In genomic region chr5:128365261-128365985, GRCm38 (mm10) we compare ENCODE assay signal across 28 mouse cellular contexts.
DNase-seq lines count a peak whose midpoint lies in the region; ATAC-seq lines count a peak whose summit lies in the region.
"Had no signal": no experiment of that assay in that cellular context is flagged by ENCODE, and none has a peak within 500 bp of the region (broad histone marks: within the 10 kb centered on the region; RNA-seq: fewer than 3 reads in every experiment).

No protein-coding gene starts in this region.

- no peaks in the 10 kb centered on the region for H3K4me1 ChIP-seq in hindbrain, embryonic 13.5 days (replicated peaks)
- H3K4me1 ChIP-seq: heart, embryonic 10.5 days; heart, embryonic 15.5 days; intestine, embryonic 15.5 days; lung, embryonic 15.5 days had no signal

- peak; percentile 57 to 77 for DNase-seq in frontal cortex, adult 2 months (ENCODE audit: extremely low spot score in 1 of 2, low spot score in 1 of 2)
- DNase-seq in frontal cortex, postnatal 25 days (ENCODE audit: low spot score in 2 of 2) = no peak
- peak; percentile 57 for DNase-seq in right cerebral cortex, adult 18-20 months
- no peak for DNase-seq in right cerebral cortex, postnatal 4 days
- DNase-seq in left cerebral cortex, postnatal 25 days (ENCODE audit: low spot score in 2 of 2) = peak; percentile 32 to 85
- peak; percentile 74 for DNase-seq in telencephalon, adult 2 months (ENCODE audit: low read depth, low spot score)
- DNase-seq in adrenal gland, postnatal 25 days = no peak
- DNase-seq: adrenal gland, adult 8-10 months; cerebellum, adult 11 months; cerebellum, adult 9-10 months; gastrocnemius, postnatal 10 days; kidney, adult 2 months; thymus, postnatal 14 days had no signal

- ATAC-seq in hindbrain, embryonic 13.5 days (ENCODE audit: low FRiP score) = no peak
- ATAC-seq: forebrain, embryonic 16.5 days; hindbrain, postnatal 0 days; intestine, embryonic 15.5 days; midbrain, embryonic 16.5 days had no signal

- no peak overlapping the region for H3K27ac ChIP-seq in hindbrain, embryonic 13.5 days
- H3K27ac ChIP-seq: heart, embryonic 10.5 days; heart, embryonic 15.5 days; hindbrain, postnatal 0 days; intestine, embryonic 15.5 days; kidney, postnatal 0 days; limb, embryonic 13.5 days; lung, embryonic 15.5 days; midbrain, embryonic 10.5 days; neural tube, embryonic 12.5 days had no signal

- H3K9me3 ChIP-seq in hindbrain, embryonic 13.5 days = no peaks in the 10 kb centered on the region
- H3K9me3 ChIP-seq: heart, embryonic 10.5 days; heart, embryonic 15.5 days; intestine, embryonic 15.5 days; limb, embryonic 13.5 days; lung, embryonic 15.5 days; midbrain, embryonic 10.5 days; neural tube, embryonic 12.5 days had no signal

- 87% methylated on average over 2 of the region's 3 CpGs for WGBS in hindbrain, embryonic 13.5 days

- no peak overlapping the region for H3K4me3 ChIP-seq in hindbrain, embryonic 13.5 days
- H3K4me3 ChIP-seq: erythroblast, embryonic 14.5 days; heart, embryonic 10.5 days; heart, embryonic 15.5 days; intestine, embryonic 15.5 days; limb, embryonic 13.5 days; lung, embryonic 15.5 days; midbrain, embryonic 10.5 days; neural tube, embryonic 12.5 days had no signal

- no peaks in the 10 kb centered on the region for H3K36me3 ChIP-seq in hindbrain, embryonic 13.5 days
- H3K36me3 ChIP-seq: G1E; heart, embryonic 10.5 days; heart, embryonic 15.5 days; intestine, embryonic 15.5 days; limb, embryonic 13.5 days; lung, embryonic 15.5 days; midbrain, embryonic 10.5 days; neural tube, embryonic 12.5 days had no signal

- no peak overlapping the region for H3K9ac ChIP-seq in hindbrain, embryonic 13.5 days
- H3K9ac ChIP-seq: heart, embryonic 15.5 days; intestine, embryonic 15.5 days; limb, embryonic 13.5 days; lung, embryonic 15.5 days; neural tube, embryonic 12.5 days had no signal

- no peaks in the 10 kb centered on the region for H3K27me3 ChIP-seq in hindbrain, embryonic 13.5 days
- H3K27me3 ChIP-seq: heart, embryonic 15.5 days; intestine, embryonic 15.5 days; limb, embryonic 13.5 days; lung, embryonic 15.5 days; neural tube, embryonic 12.5 days had no signal

- intact Hi-C loops in left cerebral cortex, postnatal 25 days (cut with DNase I) = loop anchor here (2.0 to 10.0 kb wide), 4 partner anchors 67 to 561 kb away; partner anchors contain the start of gene Tmem132d

- no peak overlapping the region for H3K4me2 ChIP-seq in hindbrain, embryonic 13.5 days
- H3K4me2 ChIP-seq: heart, embryonic 15.5 days; intestine, embryonic 15.5 days; limb, embryonic 13.5 days; liver, embryonic 11.5 days; lung, embryonic 15.5 days; neural tube, embryonic 12.5 days had no signal

Comparison
In these comparisons a context has a peak if more than half of its experiments do, and no peak if none do; other contexts are left out.
1. DNase-seq: peak in frontal cortex, adult 2 months (2 of 2), right cerebral cortex, adult 18-20 months (single experiment), left cerebral cortex, postnatal 25 days (2 of 2) and telencephalon, adult 2 months (single experiment); none in frontal cortex, postnatal 25 days (0 of 2), right cerebral cortex, postnatal 4 days (single experiment) and adrenal gland, postnatal 25 days (single experiment).